ENCODE assay signal across 21 mouse cellular contexts in the genomic region with DNA sequence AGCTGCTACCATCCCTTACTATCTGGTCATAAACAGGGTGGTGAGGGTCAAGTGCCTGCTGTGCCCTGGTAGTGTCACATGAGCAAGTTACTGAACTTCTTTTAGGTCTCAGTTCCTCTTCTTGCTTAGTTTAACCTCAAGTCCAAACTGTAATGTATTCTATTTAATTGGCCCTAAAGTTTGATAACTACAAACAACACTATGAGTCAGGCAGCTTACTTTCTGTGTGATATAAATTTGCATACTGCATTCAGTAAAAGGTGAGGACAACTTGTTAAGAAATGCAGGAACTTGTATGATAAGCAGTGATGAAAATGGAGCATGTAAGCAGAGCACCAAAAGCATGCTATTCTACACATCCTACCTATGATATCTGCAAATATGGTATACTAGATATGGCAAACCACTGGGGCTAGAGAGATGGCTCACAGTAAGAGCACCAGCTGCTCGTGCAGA.
A peak's percentile ranks its signal among the peaks of the same experiment; 100 is the strongest.
DNase-seq lines count a peak whose midpoint lies in the region; ATAC-seq and TF ChIP-seq lines count a peak whose summit lies in the region.
"Had no signal": no experiment of that assay in that cellular context is flagged by ENCODE, and none has a peak within 500 bp of the region (broad histone marks: within the 10 kb centered on the region; RNA-seq: fewer than 3 reads in every experiment).

No protein-coding gene starts in this region.

- H3K9me3 ChIP-seq in stomach, postnatal 0 days (ENCODE audit: control insufficient read depth, low read length), result no peaks in the 10 kb centered on the region
- H3K9me3 ChIP-seq: embryonic facial prominence, embryonic 12.5 days; forebrain, embryonic 13.5 days; G1E; heart, embryonic 10.5 days; neural tube, embryonic 13.5 days had no signal

- no peak for TF ChIP-seq CTCF in bone marrow macrophage, adult 2 months (IDR thresholded peaks at IDR 0.05; ENCODE audit: low read depth, low read length)
- no peak for TF ChIP-seq CTCF in stomach, postnatal 0 days (IDR thresholded peaks at IDR 0.05; ENCODE audit: low read depth)

- no peak overlapping the region for H3K4me2 ChIP-seq in stomach, postnatal 0 days (replicated peaks; ENCODE audit: low read depth)
- H3K4me2 ChIP-seq: embryonic facial prominence, embryonic 12.5 days; forebrain, embryonic 13.5 days; midbrain, embryonic 11.5 days; neural tube, embryonic 13.5 days had no signal

- H3K9ac ChIP-seq in stomach, postnatal 0 days (ENCODE audit: low read length), result no peak overlapping the region
- H3K9ac ChIP-seq: embryonic facial prominence, embryonic 12.5 days; forebrain, embryonic 13.5 days; neural tube, embryonic 13.5 days had no signal

- peak overlapping the region; percentile 95 for H3K27ac ChIP-seq in bone marrow macrophage, adult 2 months (ENCODE audit: insufficient read depth, low read depth, low read length)
- peak overlapping the region; percentile 86 for H3K27ac ChIP-seq in macrophage
- H3K27ac ChIP-seq in stomach, postnatal 0 days (replicated peaks), result no peak overlapping the region
- H3K27ac ChIP-seq: embryonic facial prominence, embryonic 12.5 days; forebrain, embryonic 13.5 days; heart, embryonic 10.5 days; layer of hippocampus, adult 2 months; neural tube, embryonic 13.5 days had no signal

- TF ChIP-seq EP300 in stomach, postnatal 0 days (optimal IDR thresholded peaks at IDR 0.05), result no peak

- H3K36me3 ChIP-seq in macrophage (ENCODE audit: inconsistent target), result no peaks in the 10 kb centered on the region
- no peaks in the 10 kb centered on the region for H3K36me3 ChIP-seq in stomach, postnatal 0 days (ENCODE audit: control insufficient read depth, insufficient read depth, low read length)
- H3K36me3 ChIP-seq: neural tube, embryonic 13.5 days had no signal

- H3K27me3 ChIP-seq in stomach, postnatal 0 days (ENCODE audit: control insufficient read depth, insufficient read depth, low read length), result no peaks in the 10 kb centered on the region
- H3K27me3 ChIP-seq: embryonic facial prominence, embryonic 12.5 days; forebrain, embryonic 13.5 days; neural tube, embryonic 13.5 days had no signal

- H3K79me2 ChIP-seq in macrophage (ENCODE audit: inconsistent target), result peaks cover 20% of the 10 kb centered on the region; the same call in 1 of the 2 replicates

- no peak for ATAC-seq in stomach, postnatal 0 days (ENCODE audit: low FRiP score, low TSS enrichment)
- ATAC-seq: CD4-positive, CD25-positive, alpha-beta regulatory T cell, adult 4 months; forebrain, embryonic 13.5 days had no signal

- peaks cover 48% of the 10 kb centered on the region for H3K4me1 ChIP-seq in bone marrow macrophage, adult 2 months (ENCODE audit: control insufficient read depth, insufficient read depth, low read length)
- H3K4me1 ChIP-seq in stomach, postnatal 0 days (replicated peaks; ENCODE audit: control insufficient read depth, insufficient read depth), result peaks cover 3% of the 10 kb centered on the region; the same call in 1 of the 2 replicates

- 62% methylated on average over 1 of the region's 1 CpGs for WGBS in macrophage (ENCODE audit: missing documents)
- WGBS in stomach, postnatal 0 days, result 92% methylated on average over 1 of the region's 1 CpGs

- peak; percentile 40 to 47 for DNase-seq in spleen, postnatal 36 days (ENCODE audit: low spot score in 2 of 2)
- DNase-seq in spleen, adult 12 weeks (ENCODE audit: low spot score), result no peak
- no peak for DNase-seq in stomach, postnatal 0 days (ENCODE audit: low spot score)
- no peak for DNase-seq in frontal cortex, postnatal 36 days (ENCODE audit: low spot score in 2 of 2)
- DNase-seq in thymus, postnatal 4 days, result no peak
- DNase-seq: adrenal gland, postnatal 36 days; cerebellum, adult 9-10 months; gastrocnemius, postnatal 25 days; kidney, postnatal 14 days; layer of hippocampus, postnatal 36 days had no signal

- H3K4me3 ChIP-seq in bone marrow macrophage, adult 2 months (ENCODE audit: insufficient read depth, low read length), result no peak overlapping the region
- H3K4me3 ChIP-seq in macrophage (ENCODE audit: inconsistent target), result no peak overlapping the region
- H3K4me3 ChIP-seq in stomach, postnatal 0 days (ENCODE audit: low read depth, low read length), result no peak overlapping the region
- H3K4me3 ChIP-seq: embryonic facial prominence, embryonic 12.5 days; erythroblast, embryonic 14.5 days; forebrain, embryonic 13.5 days; heart, embryonic 10.5 days; layer of hippocampus, adult 2 months; neural tube, embryonic 13.5 days had no signal

- TF ChIP-seq POLR2A in bone marrow macrophage, adult 2 months (IDR thresholded peaks at IDR 0.05; ENCODE audit: borderline replicate concordance, low read depth, low read length), result no peak

Comparison
In these comparisons a context has a peak if more than half of its experiments do, and no peak if none do; other contexts are left out.
1. DNase-seq: peak in spleen, postnatal 36 days (2 of 2); none in spleen, adult 12 weeks (single experiment), stomach, postnatal 0 days (single experiment), frontal cortex, postnatal 36 days (0 of 2) and thymus, postnatal 4 days (single experiment).